Mouse (Mus musculus) G1E (cell line): ENCODE data around the gene Sipa1l3.

Experiments
- CTCF ChIP-seq: IDR thresholded peaks from 2 replicates; pipeline ENCODE4 v1.5.1; 2012; ENCODE audit warnings: low read depth, low read length, inconsistent platforms, mixed read lengths
- GATA1 ChIP-seq: IDR thresholded peaks from 2 replicates; pipeline ENCODE4 v1.6.1; 2012; ENCODE audit warnings: borderline replicate concordance, low read length, inconsistent platforms, mixed read lengths
- TAL1 ChIP-seq: conservative IDR thresholded peaks from 2 replicates; pipeline ENCODE4 v1.6.1; 2012; ENCODE audit warnings: low read depth, low read length, inconsistent platforms, mixed read lengths

DNA sequence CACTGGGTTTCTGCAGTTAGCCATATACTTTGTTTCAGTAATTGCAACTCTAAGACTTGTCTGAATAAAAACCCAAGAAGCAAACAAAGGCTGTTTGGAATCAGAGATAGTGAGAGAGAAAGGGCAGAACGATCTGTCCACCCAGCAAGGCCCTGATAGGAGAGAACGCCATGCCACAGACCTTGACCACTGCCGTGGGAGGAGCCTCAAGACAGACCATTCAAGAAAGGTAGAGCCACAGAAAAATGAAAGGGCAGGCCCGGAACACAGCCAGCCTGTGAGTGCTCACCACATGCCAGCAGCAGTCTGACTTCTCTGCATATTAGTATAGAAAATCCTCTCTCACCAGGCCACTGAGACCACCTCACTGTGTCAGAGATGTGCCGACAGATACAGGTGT, 24.4 kb downstream of the Sipa1l3 start:
- TF ChIP-seq CTCF (no peak), GATA1 (no peak), TAL1 (no peak)
